Mouse (Mus musculus) frontal cortex, postnatal 25 days (tissue): ENCODE data around the gene Rtn4rl1.

ENCODE experiments used
- DNase-seq, 2 experiments: peaks; one replicate each; pipeline ENCODE4 v3.0.0; 2022; ENCODE audit warnings: low spot score in 2 of 2

Rtn4rl1 gene

GRCm38 (mm10) chr11:75193256-75194071 lies at the start of gene Rtn4rl1:
Rtn4rl1 (plus strand) TSS chr11:75193783.
- DNase-seq, result no peak

GRCm38 (mm10) chr11:75145841-75146240 lies 47.7 kb upstream of the Rtn4rl1 start:
- no peak for DNase-seq

GRCm38 (mm10) chr11:75147106-75147845 lies 46.3 kb upstream of the Rtn4rl1 start:
- no peak for DNase-seq

- no peak for DNase-seq
These were observed 45.8 kb upstream of the Rtn4rl1 start for GRCm38 (mm10) chr11:75147846-75148168.

GRCm38 (mm10) chr11:75148332-75149035 lies 45.1 kb upstream of the Rtn4rl1 start:
- no peak for DNase-seq

GRCm38 (mm10) chr11:75150346-75150745 lies 43.2 kb upstream of the Rtn4rl1 start:
- DNase-seq, result no peak

GRCm38 (mm10) chr11:75152603-75153557 lies 40.7 kb upstream of the Rtn4rl1 start:
- DNase-seq, result no peak

GRCm38 (mm10) chr11:75154053-75154585 lies 39.5 kb upstream of the Rtn4rl1 start:
- DNase-seq, result no peak

GRCm38 (mm10) chr11:75155985-75156384 lies 37.6 kb upstream of the Rtn4rl1 start:
- no peak for DNase-seq

- DNase-seq, result no peak
These were observed 37.2 kb upstream of the Rtn4rl1 start for GRCm38 (mm10) chr11:75156416-75156815.

GRCm38 (mm10) chr11:75157037-75157436 lies 36.5 kb upstream of the Rtn4rl1 start:
- DNase-seq, result no peak

- DNase-seq, result no peak
These were observed 35.7 kb upstream of the Rtn4rl1 start for GRCm38 (mm10) chr11:75157901-75158300.

GRCm38 (mm10) chr11:75158432-75158831 lies 35.2 kb upstream of the Rtn4rl1 start:
- no peak for DNase-seq

- DNase-seq, result no peak
These were observed 34.0 kb upstream of the Rtn4rl1 start for GRCm38 (mm10) chr11:75159564-75159963.

GRCm38 (mm10) chr11:75160954-75161353 lies 32.6 kb upstream of the Rtn4rl1 start:
- DNase-seq, result no peak

- DNase-seq, result no peak
These were observed 32.1 kb upstream of the Rtn4rl1 start for GRCm38 (mm10) chr11:75161417-75162008.

GRCm38 (mm10) chr11:75162591-75163080 lies 30.9 kb upstream of the Rtn4rl1 start:
- DNase-seq, result no peak

GRCm38 (mm10) chr11:75163379-75163778 lies 30.2 kb upstream of the Rtn4rl1 start:
- no peak for DNase-seq

GRCm38 (mm10) chr11:75164051-75164450 lies 29.5 kb upstream of the Rtn4rl1 start:
- DNase-seq, result no peak

GRCm38 (mm10) chr11:75164750-75165149 lies 28.8 kb upstream of the Rtn4rl1 start:
- DNase-seq, result no peak
